Mouse (Mus musculus) heart, embryonic 11.5 days (tissue): ENCODE data around the gene Negr1. TPM values are rescaled to one million over a fixed set of nuclear protein-coding genes. Genes with fewer than 3 reads are reported as not detected.

Experiments
- ATAC-seq: fragments of 200-750 bp; cut with Nextera tagmentation; replicated peaks from 2 replicates; pipeline ENCODE4 v1.8.0; 2017; ENCODE audit warnings: moderate library complexity; ENCODE audit not compliant: insufficient number of reproducible peaks, low FRiP score, low TSS enrichment
- H3K27ac ChIP-seq: fragments of 300-500 bp; sonication (generic); 2 replicates; pipeline ENCODE4 v1.5.1; 2014; ENCODE audit warnings: mild to moderate bottlenecking, low read depth, low read length
- H3K27me3 ChIP-seq: fragments of 300-500 bp; sonication (generic); 2 replicates; pipeline ENCODE4 v1.6.1; 2014; ENCODE audit warnings: mild to moderate bottlenecking, low read length, mixed read lengths; ENCODE audit not compliant: control insufficient read depth, insufficient read depth
- H3K36me3 ChIP-seq: fragments of 300-500 bp; sonication (generic); 2 replicates; pipeline ENCODE4 v1.6.1; 2014; ENCODE audit warnings: mild to moderate bottlenecking, low read length, moderate library complexity, mixed read lengths; ENCODE audit not compliant: control insufficient read depth, insufficient read depth
- H3K4me1 ChIP-seq: fragments of 300-500 bp; sonication (generic); 2 replicates; pipeline ENCODE4 v1.6.1; 2014; ENCODE audit warnings: low read length; ENCODE audit not compliant: control insufficient read depth, insufficient read depth
- H3K4me2 ChIP-seq: fragments of 300-500 bp; sonication (generic); 2 replicates; pipeline ENCODE4 v1.6.1; 2014; ENCODE audit warnings: mild to moderate bottlenecking, moderate library complexity
- H3K4me3 ChIP-seq: fragments of 300-500 bp; sonication (generic); 2 replicates; pipeline ENCODE4 v1.5.1; 2014; ENCODE audit warnings: low read depth, low read length
- H3K9ac ChIP-seq: fragments of 300-500 bp; sonication (generic); 2 replicates; pipeline ENCODE4 v1.6.1; 2014; ENCODE audit warnings: mild to moderate bottlenecking, low read depth, low read length, moderate library complexity
- H3K9me3 ChIP-seq: fragments of 300-500 bp; sonication (generic); replicated peaks from 2 replicates; pipeline ENCODE4 v1.6.1; 2016; ENCODE audit warnings: low read length; ENCODE audit not compliant: control insufficient read depth
- WGBS: fragments of 180-500 bp; shearing (Covaris S2); extraction: QIAGEN DNeasy Blood & Tissue Kit; methylation state at CpG from one replicate; pipeline ENCODE4 v1.1.7; 2014; ENCODE audit not compliant: insufficient replicate concordance; 5-methylcytosine and 5-hydroxymethylcytosine counted together
- polyA plus RNA-seq: library from polyadenylated mRNA; unstranded; fragments of >200 nt; fragmentation: Nextera tagmentation; extraction: Ambion mirVana; gene quantifications from 2 replicates; pipeline ENCODE4 v1.2.1, GENCODE M21; 2014

Negr1 gene
- polyA plus RNA-seq, 1 experiment from 2014 or later, result 2.6 TPM

DNA sequence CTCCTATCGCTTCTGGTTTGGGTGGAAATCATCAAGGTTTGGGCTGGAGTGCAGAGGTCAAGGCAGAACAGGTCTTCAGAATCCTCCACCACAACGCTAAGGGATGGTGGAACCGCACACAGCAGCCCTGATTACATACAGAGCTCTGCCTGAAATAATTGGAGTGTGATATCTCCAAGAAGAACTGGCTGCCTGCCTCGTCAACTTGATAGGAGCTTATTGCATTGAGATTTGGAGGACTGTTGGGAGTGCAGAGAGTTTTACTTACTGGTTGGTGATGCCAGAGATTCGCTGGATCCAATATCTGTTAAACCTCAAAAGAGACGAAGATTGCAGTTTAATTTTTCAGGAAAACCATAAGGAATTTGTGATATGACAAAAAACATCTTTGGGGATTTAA is 391.4 kb downstream of the Negr1 start:
- ATAC-seq, result no peak
- H3K9ac ChIP-seq, result no peak overlapping the region
- WGBS, result 64% methylated on average over 6 of the region's 6 CpGs

DNA sequence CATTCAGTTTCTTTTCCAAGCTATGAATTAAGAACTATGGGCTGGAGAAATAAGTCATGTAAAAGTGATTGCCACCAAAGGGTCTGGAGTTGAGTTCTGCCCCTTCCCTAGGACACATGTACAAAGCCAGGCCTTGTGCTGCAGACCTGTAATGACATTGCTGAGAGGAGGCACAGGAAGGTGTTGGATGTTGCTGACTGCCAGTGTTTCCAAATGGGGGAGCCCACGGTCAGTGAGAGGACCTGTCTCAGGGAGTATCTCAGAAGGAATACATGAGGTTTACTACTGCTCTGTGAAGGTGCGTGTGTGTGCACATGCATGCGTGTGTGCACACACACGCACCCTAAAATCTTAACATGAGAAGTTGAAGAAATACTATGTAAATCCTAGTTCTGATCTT is 393.5 kb downstream of the Negr1 start:
- Histone ChIP-seq H3K27ac (no peak overlapping the region), H3K9me3 (no peaks in the 10 kb centered on the region), H3K36me3 (no peaks in the 10 kb centered on the region), H3K27me3 (no peaks in the 10 kb centered on the region), H3K9ac (no peak overlapping the region), H3K4me3 (no peak overlapping the region), H3K4me2 (no peak overlapping the region), H3K4me1 (no peaks in the 10 kb centered on the region)
- 70% methylated on average over 4 of the region's 4 CpGs for WGBS
- no peak for ATAC-seq

More for the DNA sequence above, 391.4 kb downstream of the Negr1 start:
- Histone ChIP-seq H3K27ac (no peak overlapping the region), H3K4me2 (no peak overlapping the region), H3K9me3 (no peaks in the 10 kb centered on the region), H3K27me3 (no peaks in the 10 kb centered on the region), H3K4me1 (0 out of 2 replicates have a peak, but pooled peaks cover under 1% of the 10 kb centered on the region), H3K4me3 (no peak overlapping the region), H3K36me3 (no peaks in the 10 kb centered on the region)

DNA sequence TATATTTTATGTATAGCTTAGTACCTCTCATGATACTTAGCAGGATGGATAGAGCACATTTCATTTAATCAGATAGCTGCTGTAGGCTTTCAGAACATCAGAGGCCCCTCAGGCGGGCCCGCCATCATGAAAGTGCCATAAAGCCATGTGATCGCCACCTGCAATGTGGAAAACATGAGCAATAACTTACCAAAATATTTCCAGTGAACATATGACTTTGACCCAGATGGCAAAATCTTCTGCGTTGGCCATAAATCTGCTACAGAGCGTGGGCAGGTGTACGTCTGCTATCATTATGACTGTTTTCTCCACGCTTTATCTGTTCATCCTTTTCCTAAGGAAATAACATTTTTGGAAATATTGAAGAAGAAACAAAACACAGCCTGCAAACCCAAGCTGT is 397.0 kb downstream of the Negr1 start:
- Histone ChIP-seq H3K4me1 (no peaks in the 10 kb centered on the region), H3K27me3 (no peaks in the 10 kb centered on the region), H3K4me2 (no peak overlapping the region), H3K9me3 (no peaks in the 10 kb centered on the region), H3K4me3 (no peak overlapping the region), H3K27ac (no peak overlapping the region), H3K36me3 (no peaks in the 10 kb centered on the region), H3K9ac (no peak overlapping the region)
- 89% methylated on average over 7 of the region's 7 CpGs for WGBS
- no peak for ATAC-seq

GRCm38 (mm10) chr3:156968764-156969163 is 407.2 kb downstream of the Negr1 start:
- Histone ChIP-seq H3K27ac (no peak overlapping the region), H3K27me3 (no peaks in the 10 kb centered on the region), H3K9ac (no peak overlapping the region), H3K4me2 (no peak overlapping the region), H3K36me3 (no peaks in the 10 kb centered on the region), H3K4me1 (no peaks in the 10 kb centered on the region), H3K4me3 (no peak overlapping the region), H3K9me3 (no peaks in the 10 kb centered on the region)
- WGBS, result 78% methylated on average over 2 of the region's 2 CpGs
- ATAC-seq, result no peak

- no peak for ATAC-seq
- Histone ChIP-seq H3K4me2 (no peak overlapping the region), H3K4me3 (no peak overlapping the region), H3K9me3 (no peaks in the 10 kb centered on the region), H3K36me3 (no peaks in the 10 kb centered on the region), H3K9ac (no peak overlapping the region), H3K4me1 (no peaks in the 10 kb centered on the region), H3K27me3 (no peaks in the 10 kb centered on the region), H3K27ac (no peak overlapping the region)
- 74% methylated on average over 2 of the region's 2 CpGs for WGBS
Observed at GRCm38 (mm10) chr3:156971104-156971503, 409.5 kb downstream of the Negr1 start.

DNA sequence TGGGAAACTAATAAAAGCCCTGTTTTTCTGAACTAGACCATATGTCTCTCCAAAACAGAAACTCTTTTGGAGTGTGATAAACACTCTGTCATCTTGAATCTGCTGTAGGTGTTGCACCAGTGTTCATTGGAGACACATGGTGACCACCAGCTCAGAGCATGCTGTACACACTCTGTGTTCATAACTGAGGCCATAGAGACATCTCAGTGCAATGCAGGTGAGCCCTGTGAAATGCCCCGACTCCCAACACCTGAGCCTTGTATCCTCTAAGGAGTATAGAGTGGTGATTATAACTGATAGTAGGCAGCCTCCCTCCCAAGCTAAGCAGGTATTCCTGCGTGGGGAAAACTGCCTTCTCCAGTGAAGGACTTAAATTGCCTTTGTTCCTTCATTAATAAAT is 415.2 kb downstream of the Negr1 start:
- H3K27me3 ChIP-seq, result no peaks in the 10 kb centered on the region
- no peaks in the 10 kb centered on the region for H3K9me3 ChIP-seq
- H3K9ac ChIP-seq, result no peak overlapping the region
- no peak for ATAC-seq
- H3K36me3 ChIP-seq, result no peaks in the 10 kb centered on the region
- H3K4me3 ChIP-seq, result no peak overlapping the region
- H3K4me2 ChIP-seq, result no peak overlapping the region
- H3K4me1 ChIP-seq, result no peaks in the 10 kb centered on the region
- 66% methylated on average over 2 of the region's 2 CpGs for WGBS
- H3K27ac ChIP-seq, result no peak overlapping the region

GRCm38 (mm10) chr3:156980042-156980716 is 418.6 kb downstream of the Negr1 start:
- Histone ChIP-seq H3K4me1 (no peaks in the 10 kb centered on the region), H3K9me3 (no peaks in the 10 kb centered on the region), H3K36me3 (no peaks in the 10 kb centered on the region), H3K4me3 (no peak overlapping the region), H3K27me3 (no peaks in the 10 kb centered on the region), H3K9ac (no peak overlapping the region), H3K4me2 (no peak overlapping the region), H3K27ac (no peak overlapping the region)
- ATAC-seq, result no peak
- WGBS, result 78% methylated on average over 11 of the region's 11 CpGs

DNA sequence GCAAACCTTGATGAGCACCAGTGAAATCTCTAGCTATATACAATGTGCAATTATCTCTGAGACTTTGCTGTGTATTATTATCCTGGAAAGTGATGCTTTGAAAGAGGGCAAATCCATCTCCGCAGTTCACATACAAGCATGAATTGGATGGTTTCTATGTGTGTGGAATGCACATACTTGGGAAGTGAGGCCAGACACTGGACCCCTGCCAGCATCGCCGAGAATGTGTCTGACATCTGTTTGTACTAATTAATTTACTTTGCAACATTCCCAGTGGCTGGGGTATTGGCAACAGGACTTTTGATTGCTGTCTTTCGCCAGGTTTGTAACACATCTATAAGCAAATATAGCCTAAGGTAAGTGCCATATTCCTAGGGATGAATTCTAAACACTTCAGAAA is 420.5 kb downstream of the Negr1 start:
- ATAC-seq, result no peak

GRCm38 (mm10) chr3:156987113-156987512 is 425.5 kb downstream of the Negr1 start:
- WGBS, result 77% methylated on average over 3 of the region's 3 CpGs
- no peak for ATAC-seq
- H3K4me1 ChIP-seq, result no peaks in the 10 kb centered on the region
- H3K9me3 ChIP-seq, result no peaks in the 10 kb centered on the region
- H3K36me3 ChIP-seq, result no peaks in the 10 kb centered on the region
- no peak overlapping the region for H3K9ac ChIP-seq
- H3K27me3 ChIP-seq, result no peaks in the 10 kb centered on the region
- H3K27ac ChIP-seq, result no peak overlapping the region
- H3K4me3 ChIP-seq, result no peak overlapping the region
- H3K4me2 ChIP-seq, result no peak overlapping the region

More for the DNA sequence above, 420.5 kb downstream of the Negr1 start:
- Histone ChIP-seq H3K4me3 (no peak overlapping the region), H3K4me1 (no peaks in the 10 kb centered on the region), H3K36me3 (no peaks in the 10 kb centered on the region), H3K4me2 (no peak overlapping the region), H3K9me3 (no peaks in the 10 kb centered on the region), H3K27ac (no peak overlapping the region), H3K9ac (no peak overlapping the region), H3K27me3 (no peaks in the 10 kb centered on the region)
- WGBS, result 54% methylated on average over 4 of the region's 4 CpGs
